Mouse (Mus musculus) heart, postnatal 0 days (tissue): ENCODE results near the gene Agbl1.

Experiments used
- CTCF ChIP-seq: IDR thresholded peaks from 2 replicates; pipeline ENCODE4 v1.5.1; 2016; ENCODE audit warnings: antibody characterized with exemption, control low read depth, low read depth
- EP300 ChIP-seq: IDR thresholded peaks from 2 replicates; pipeline ENCODE4 v1.6.1; 2016; ENCODE audit warnings: antibody characterized with exemption, low read depth

GRCm38 (mm10) chr7:76820571-76820970 lies 590.9 kb downstream of the Agbl1 start:
- TF ChIP-seq CTCF (no peak), EP300 (no peak)
